ENCODE assay signal across 28 mouse cellular contexts in the genomic region with DNA sequence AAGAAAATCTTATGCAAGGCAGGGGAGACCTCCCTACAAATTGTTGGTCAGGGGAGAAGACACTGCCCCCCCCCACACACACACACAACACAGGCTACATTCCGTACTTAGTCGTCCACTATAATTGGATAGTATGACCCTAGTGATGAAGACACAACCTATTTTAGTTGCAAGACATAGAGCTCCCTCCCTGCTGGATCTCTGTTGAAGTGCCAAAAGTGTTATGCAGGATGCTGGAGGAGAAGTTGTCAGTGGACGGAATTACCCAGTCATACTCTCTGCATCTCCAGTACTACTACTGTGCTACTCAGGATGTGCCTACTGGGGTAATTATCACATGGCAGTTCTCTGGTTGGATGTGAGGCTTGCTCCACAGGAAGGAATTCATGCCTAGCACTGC.
"Had no signal": no experiment of that assay in that cellular context is flagged by ENCODE, and none has a peak within 500 bp of the region (broad histone marks: within the 10 kb centered on the region; RNA-seq: fewer than 3 reads in every experiment).

No protein-coding gene starts in this region.

- H3K9ac ChIP-seq: embryonic facial prominence, embryonic 12.5 days; embryonic facial prominence, embryonic 13.5 days; embryonic facial prominence, embryonic 15.5 days; forebrain, embryonic 12.5 days; forebrain, embryonic 13.5 days; forebrain, embryonic 15.5 days; forebrain, postnatal 0 days had no signal

- H3K4me2 ChIP-seq: embryonic facial prominence, embryonic 12.5 days; embryonic facial prominence, embryonic 13.5 days; embryonic facial prominence, embryonic 15.5 days; forebrain, embryonic 12.5 days; forebrain, embryonic 13.5 days; forebrain, embryonic 15.5 days had no signal

- ATAC-seq: forebrain, embryonic 13.5 days; forebrain, embryonic 14.5 days; forebrain, embryonic 15.5 days; forebrain, embryonic 16.5 days; forebrain, postnatal 0 days had no signal

- H3K9me3 ChIP-seq: embryonic facial prominence, embryonic 10.5 days; embryonic facial prominence, embryonic 12.5 days; embryonic facial prominence, embryonic 13.5 days; embryonic facial prominence, embryonic 15.5 days; forebrain, embryonic 10.5 days; forebrain, embryonic 12.5 days; forebrain, embryonic 13.5 days; forebrain, embryonic 15.5 days had no signal

- H3K27me3 ChIP-seq: forebrain, embryonic 12.5 days; forebrain, embryonic 13.5 days; forebrain, embryonic 15.5 days had no signal

- DNase-seq: cerebellum, adult 18-20 months; cerebellum, adult 2 months; cerebellum, adult 8-10 months; cerebellum, adult 9-10 months; cerebellum, adult 9-11 months; cerebellum, postnatal 10 days; cerebellum, postnatal 14 days; cerebellum, postnatal 25 days; cerebellum, postnatal 36 days; embryo, embryonic 11 days; forebrain, postnatal 0 days; gastrocnemius, postnatal 10 days; gastrocnemius, postnatal 25 days; gastrocnemius, postnatal 36 days; heart, adult 11 months; heart, adult 18-20 months; heart, adult 2 months had no signal

- H3K4me3 ChIP-seq: embryonic facial prominence, embryonic 10.5 days; embryonic facial prominence, embryonic 12.5 days; embryonic facial prominence, embryonic 13.5 days; embryonic facial prominence, embryonic 15.5 days; erythroblast, embryonic 14.5 days; forebrain, embryonic 10.5 days; forebrain, embryonic 12.5 days; forebrain, embryonic 13.5 days; forebrain, embryonic 15.5 days; heart, adult 2 months had no signal

- H3K27ac ChIP-seq: embryonic facial prominence, embryonic 10.5 days; embryonic facial prominence, embryonic 12.5 days; embryonic facial prominence, embryonic 13.5 days; embryonic facial prominence, embryonic 15.5 days; forebrain, embryonic 10.5 days; forebrain, embryonic 12.5 days; forebrain, embryonic 13.5 days; forebrain, embryonic 15.5 days; heart, adult 2 months had no signal

- H3K36me3 ChIP-seq: embryonic facial prominence, embryonic 12.5 days; embryonic facial prominence, embryonic 13.5 days; embryonic facial prominence, embryonic 15.5 days; forebrain, embryonic 12.5 days; forebrain, embryonic 15.5 days had no signal
